Mouse (Mus musculus) colon, adult 2 months (tissue): ENCODE results near the gene Mdp1. TPM values are rescaled to one million over a fixed set of nuclear protein-coding genes. Genes with fewer than 3 reads are reported as not detected.

Source experiments
- polyA plus RNA-seq: library from polyadenylated mRNA; depleted of rRNA; stranded (reverse); fragments of >200 nt; gene quantifications from 2 replicates; pipeline ENCODE4 v1.2.3, GENCODE M21; 2012; rRNA removed

Gene Mdp1
- polyA plus RNA-seq: 31.8 and 34.4 TPM in 2 replicates

GRCm38 (mm10) chr14:55659960-55660573, at the start of gene Mdp1:
Gene Mdp1 (minus strand): TSS chr14:55660508.

GRCm38 (mm10) chr14:55681160-55682117, 21.1 kb upstream of the Mdp1 start, which contains the start of gene Tinf2:
Gene Tinf2 (minus strand): TSS chr14:55681820.

GRCm38 (mm10) chr14:55671833-55672740, 11.8 kb upstream of the Mdp1 start, which contains the start of the genes Gmpr2 and Nedd8:
Gene Gmpr2 (plus strand): TSS chr14:55671941.
Gene Nedd8 (minus strand): TSS chr14:55672124.

GRCm38 (mm10) chr14:55649884-55650283, 10.4 kb downstream of the Mdp1 start, which contains the start of gene Tssk4:
Gene Tssk4 (plus strand): TSS chr14:55650184.

GRCm38 (mm10) chr14:55643060-55643907, 17.0 kb downstream of the Mdp1 start, which contains the start of gene Tm9sf1:
Gene Tm9sf1 (minus strand): TSS chr14:55643806.

GRCm38 (mm10) chr14:55637795-55638194, 22.5 kb downstream of the Mdp1 start, which contains the start of gene Gm49378:
Gene Gm49378 (minus strand): TSS chr14:55637895.

GRCm38 (mm10) chr14:55635523-55636007, 24.7 kb downstream of the Mdp1 start, which contains the start of gene Ipo4:
Gene Ipo4 (minus strand): TSS chr14:55635957.

GRCm38 (mm10) chr14:55617822-55618221, 42.5 kb downstream of the Mdp1 start, which contains the start of gene Rec8:
Gene Rec8 (plus strand): TSS chr14:55618037.

Other genes starting within 250 kb of the Mdp1 start
- gene Dhrs4, start 181.8 kb downstream of the Mdp1 start, polyA plus RNA-seq: 37.1 and 41.5 TPM in 2 replicates
- 2.1 and 5.1 TPM in 2 replicates for gene Carmil3, start 169.9 kb downstream of the Mdp1 start, polyA plus RNA-seq
- gene Cpne6, start 150.1 kb downstream of the Mdp1 start, polyA plus RNA-seq: 0.24 and 0.66 TPM in 2 replicates
- gene Nrl, start 135.5 kb downstream of the Mdp1 start, polyA plus RNA-seq: not detected in 2 replicates
- 45.8 and 47.0 TPM in 2 replicates for gene Pck2, start 120.2 kb downstream of the Mdp1 start, polyA plus RNA-seq
- gene Dcaf11, start 100.5 kb downstream of the Mdp1 start, polyA plus RNA-seq: 132 and 151 TPM in 2 replicates
- gene A730061H03Rik, start 100.1 kb downstream of the Mdp1 start, polyA plus RNA-seq: 0.83 TPM in 1 of 2 replicates, not detected in the other
- gene Fitm1, start 84.9 kb downstream of the Mdp1 start, polyA plus RNA-seq: 0.16 and 0.64 TPM in 2 replicates
- 60.5 and 62.2 TPM in 2 replicates for gene Psme1, start 82.4 kb downstream of the Mdp1 start, polyA plus RNA-seq
- gene Emc9, start 75.2 kb downstream of the Mdp1 start, polyA plus RNA-seq: 14.9 and 15.9 TPM in 2 replicates
- gene Psme2, start 69.4 kb downstream of the Mdp1 start, polyA plus RNA-seq: 67.0 and 77.2 TPM in 2 replicates
- 42.8 and 44.3 TPM in 2 replicates for gene Rnf31, start 68.8 kb downstream of the Mdp1 start, polyA plus RNA-seq
- 50.4 and 62.3 TPM in 2 replicates for gene Irf9, start 56.9 kb downstream of the Mdp1 start, polyA plus RNA-seq
- 0.84 and 4.8 TPM in 2 replicates for gene Rec8, start 42.5 kb downstream of the Mdp1 start, polyA plus RNA-seq
- 57.2 and 66.6 TPM in 2 replicates for gene Ipo4, start 24.6 kb downstream of the Mdp1 start, polyA plus RNA-seq
- gene Gm49378, start 22.6 kb downstream of the Mdp1 start, polyA plus RNA-seq: 8.0 and 15.1 TPM in 2 replicates
- 125 and 156 TPM in 2 replicates for gene Tm9sf1, start 16.7 kb downstream of the Mdp1 start, polyA plus RNA-seq
- 3.1 and 3.2 TPM in 2 replicates for gene Tssk4, start 10.3 kb downstream of the Mdp1 start, polyA plus RNA-seq
- 9.8 and 10.0 TPM in 2 replicates for gene Gmpr2, start 11.4 kb upstream of the Mdp1 start, polyA plus RNA-seq
- gene Nedd8, start 11.6 kb upstream of the Mdp1 start, polyA plus RNA-seq: 171 and 229 TPM in 2 replicates
- gene Tinf2, start 21.3 kb upstream of the Mdp1 start, polyA plus RNA-seq: 9.6 and 11.9 TPM in 2 replicates
- gene Tgm1, start 53.4 kb upstream of the Mdp1 start, polyA plus RNA-seq: 0.56 and 0.90 TPM in 2 replicates
- gene Rabggta, start 61.8 kb upstream of the Mdp1 start, polyA plus RNA-seq: 46.1 and 50.9 TPM in 2 replicates
- 60.1 and 67.8 TPM in 2 replicates for gene Dhrs1, start 85.2 kb upstream of the Mdp1 start, polyA plus RNA-seq
- gene Nop9, start 85.2 kb upstream of the Mdp1 start, polyA plus RNA-seq: 10.2 and 12.2 TPM in 2 replicates
- gene Cideb, start 98.0 kb upstream of the Mdp1 start, polyA plus RNA-seq: 78.1 and 83.2 TPM in 2 replicates
- 1.9 and 2.0 TPM in 2 replicates for gene Ltb4r2, start 100.9 kb upstream of the Mdp1 start, polyA plus RNA-seq
- 1.5 and 2.1 TPM in 2 replicates for gene Ltb4r1, start 105.5 kb upstream of the Mdp1 start, polyA plus RNA-seq
- gene Adcy4, start 123.6 kb upstream of the Mdp1 start, polyA plus RNA-seq: 7.3 and 12.7 TPM in 2 replicates
- gene Ripk3, start 128.4 kb upstream of the Mdp1 start, polyA plus RNA-seq: 29.1 and 36.1 TPM in 2 replicates
- 20.1 and 23.7 TPM in 2 replicates for gene Nfatc4, start 162.6 kb upstream of the Mdp1 start, polyA plus RNA-seq
- gene Nynrin, start 193.5 kb upstream of the Mdp1 start, polyA plus RNA-seq: 4.1 and 4.5 TPM in 2 replicates
- gene Cbln3, start 223.9 kb upstream of the Mdp1 start, polyA plus RNA-seq: 2.8 TPM in 2 replicates
- gene Khnyn, start 224.4 kb upstream of the Mdp1 start, polyA plus RNA-seq: 44.3 and 49.9 TPM in 2 replicates
- gene Sdr39u1, start 239.8 kb upstream of the Mdp1 start, polyA plus RNA-seq: 36.9 and 38.3 TPM in 2 replicates